Mouse (Mus musculus): ENCODE measurements around the gene Rdh11. TPM values are rescaled to one million over a fixed set of nuclear protein-coding genes. Genes with fewer than 3 reads are reported as not detected.

Rdh11 gene
- polyA plus RNA-seq, 1 experiment = 6.0 TPM

DNA sequence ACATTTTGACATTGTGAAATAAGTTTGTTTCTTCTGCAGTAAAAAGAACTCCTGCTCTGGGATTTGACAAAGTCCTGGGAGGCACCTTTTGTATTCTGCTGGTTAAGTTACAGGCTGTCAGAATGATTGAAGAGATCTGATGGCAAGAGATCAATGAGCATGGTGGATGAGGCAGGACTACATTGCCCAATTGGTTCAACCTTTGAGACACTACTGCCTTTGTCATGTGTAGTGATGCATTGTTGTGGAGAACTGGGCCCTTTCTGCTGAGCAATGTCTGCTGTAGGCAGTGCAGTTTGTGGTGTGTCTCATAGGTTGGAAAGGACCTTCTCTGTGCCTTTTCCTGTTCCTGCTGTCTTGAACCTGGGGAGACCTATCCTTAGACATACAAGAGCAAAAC is 50.7 kb downstream of the Rdh11 start:
- no peak for DNase-seq (ENCODE audit: low read depth in 1 of 2, low spot score in 2 of 2)
- TF ChIP-seq POLR2A (IDR thresholded peaks at IDR 0.05; ENCODE audit: low read depth, low read length) (no peak), CTCF (IDR thresholded peaks at IDR 0.05; ENCODE audit: extremely low read depth, insufficient read depth, insufficient read length, insufficient replicate concordance) (no peak)
- Histone ChIP-seq H3K36me3 (ENCODE audit: control insufficient read depth, insufficient read depth, low read length) (no peaks in the 10 kb centered on the region), H3K27me3 (ENCODE audit: control insufficient read depth, insufficient read depth, low read length) (no peaks in the 10 kb centered on the region), H3K4me1 (ENCODE audit: control insufficient read depth, insufficient read depth, insufficient read length) (no peaks in the 10 kb centered on the region), H3K4me3 (ENCODE audit: extremely low read depth, insufficient read depth, insufficient read length) (no peak overlapping the region), H3K27ac (ENCODE audit: insufficient read depth, low read length) (no peak overlapping the region)

DNA sequence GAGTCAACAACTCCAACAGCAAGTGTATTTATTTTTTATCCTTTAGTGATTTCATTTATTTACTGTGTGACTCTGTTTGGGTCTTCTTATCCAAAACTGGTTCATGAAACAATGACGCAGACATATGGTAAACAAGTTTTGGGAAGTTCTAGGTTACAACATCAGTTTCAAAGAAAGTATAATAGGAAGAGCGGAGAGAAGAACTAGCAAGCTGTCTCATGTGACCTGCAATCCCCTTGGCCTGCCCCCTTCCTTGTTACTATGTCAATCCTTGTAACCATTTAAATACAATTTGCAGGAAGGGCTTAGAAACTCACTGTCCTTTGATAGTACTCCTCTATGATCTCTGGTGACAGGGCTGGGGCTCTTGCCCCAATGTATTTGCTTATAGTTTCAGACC is 51.3 kb downstream of the Rdh11 start:
- TF ChIP-seq CTCF (IDR thresholded peaks at IDR 0.05; ENCODE audit: extremely low read depth, insufficient read depth, insufficient read length, insufficient replicate concordance) (no peak), POLR2A (IDR thresholded peaks at IDR 0.05; ENCODE audit: low read depth, low read length) (no peak)
- no peak for DNase-seq (ENCODE audit: low read depth in 1 of 2, low spot score in 2 of 2)
- Histone ChIP-seq H3K4me1 (ENCODE audit: control insufficient read depth, insufficient read depth, insufficient read length) (no peaks in the 10 kb centered on the region), H3K27ac (ENCODE audit: insufficient read depth, low read length) (no peak overlapping the region), H3K36me3 (ENCODE audit: control insufficient read depth, insufficient read depth, low read length) (no peaks in the 10 kb centered on the region), H3K27me3 (ENCODE audit: control insufficient read depth, insufficient read depth, low read length) (no peaks in the 10 kb centered on the region), H3K4me3 (ENCODE audit: extremely low read depth, insufficient read depth, insufficient read length) (no peak overlapping the region)
- 83% methylated on average over 2 of the region's 2 CpGs for WGBS

DNA sequence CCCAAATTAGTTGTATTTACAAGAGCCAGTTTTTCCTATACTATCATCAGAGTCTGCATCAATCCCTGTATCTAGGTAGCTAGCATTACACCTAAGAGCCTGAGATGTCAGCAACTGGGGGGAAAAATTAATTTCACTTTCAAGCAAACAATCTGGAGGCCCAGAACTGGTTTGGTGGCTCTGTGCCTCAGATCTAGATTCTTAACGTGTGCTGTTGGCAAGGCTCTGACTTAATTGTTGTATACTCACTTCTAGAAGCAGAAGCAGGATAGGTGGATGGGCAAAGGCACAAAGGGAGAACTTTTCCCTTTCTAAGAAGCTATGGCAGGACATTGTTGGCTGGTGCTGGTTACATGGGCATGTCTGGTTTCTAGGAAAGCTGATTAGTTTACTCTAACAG is 52.7 kb downstream of the Rdh11 start:
- no peak for DNase-seq (ENCODE audit: low read depth in 1 of 2, low spot score in 2 of 2)
- TF ChIP-seq POLR2A (IDR thresholded peaks at IDR 0.05; ENCODE audit: low read depth, low read length) (no peak), CTCF (IDR thresholded peaks at IDR 0.05; ENCODE audit: extremely low read depth, insufficient read depth, insufficient read length, insufficient replicate concordance) (no peak)
- Histone ChIP-seq H3K36me3 (ENCODE audit: control insufficient read depth, insufficient read depth, low read length) (no peaks in the 10 kb centered on the region), H3K27ac (ENCODE audit: insufficient read depth, low read length) (no peak overlapping the region), H3K4me3 (ENCODE audit: extremely low read depth, insufficient read depth, insufficient read length) (no peak overlapping the region), H3K27me3 (ENCODE audit: control insufficient read depth, insufficient read depth, low read length) (no peaks in the 10 kb centered on the region), H3K4me1 (ENCODE audit: control insufficient read depth, insufficient read depth, insufficient read length) (no peaks in the 10 kb centered on the region)
- 73% methylated on average over 1 of the region's 1 CpGs for WGBS

DNA sequence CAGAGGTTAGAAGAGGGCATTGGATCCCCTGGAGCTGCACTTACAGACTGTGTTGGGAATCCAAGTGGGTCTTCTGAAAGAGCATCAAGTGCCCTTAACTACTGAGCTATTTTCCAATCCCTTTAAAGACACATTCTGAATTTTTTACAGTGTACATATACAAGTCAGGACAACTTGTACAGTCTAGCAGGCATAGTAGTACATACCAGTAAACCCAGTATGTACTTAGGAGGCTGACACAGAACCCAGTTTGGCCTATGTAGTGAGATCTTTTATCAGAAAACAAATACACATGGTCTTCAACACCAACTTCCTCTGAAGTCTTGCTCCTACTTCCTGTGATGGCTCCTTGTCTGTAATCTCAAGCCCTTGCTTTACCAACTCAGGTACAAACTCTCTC is 53.1 kb downstream of the Rdh11 start:
- DNase-seq (ENCODE audit: low read depth in 1 of 2, low spot score in 2 of 2) = no peak
- TF ChIP-seq CTCF (IDR thresholded peaks at IDR 0.05; ENCODE audit: extremely low read depth, insufficient read depth, insufficient read length, insufficient replicate concordance) = no peak
- no peak for TF ChIP-seq POLR2A (IDR thresholded peaks at IDR 0.05; ENCODE audit: low read depth, low read length)
- Histone ChIP-seq H3K4me1 (ENCODE audit: control insufficient read depth, insufficient read depth, insufficient read length) (no peaks in the 10 kb centered on the region), H3K27ac (ENCODE audit: insufficient read depth, low read length) (no peak overlapping the region), H3K36me3 (ENCODE audit: control insufficient read depth, insufficient read depth, low read length) (no peaks in the 10 kb centered on the region), H3K27me3 (ENCODE audit: control insufficient read depth, insufficient read depth, low read length) (no peaks in the 10 kb centered on the region), H3K4me3 (ENCODE audit: extremely low read depth, insufficient read depth, insufficient read length) (no peak overlapping the region)

DNA sequence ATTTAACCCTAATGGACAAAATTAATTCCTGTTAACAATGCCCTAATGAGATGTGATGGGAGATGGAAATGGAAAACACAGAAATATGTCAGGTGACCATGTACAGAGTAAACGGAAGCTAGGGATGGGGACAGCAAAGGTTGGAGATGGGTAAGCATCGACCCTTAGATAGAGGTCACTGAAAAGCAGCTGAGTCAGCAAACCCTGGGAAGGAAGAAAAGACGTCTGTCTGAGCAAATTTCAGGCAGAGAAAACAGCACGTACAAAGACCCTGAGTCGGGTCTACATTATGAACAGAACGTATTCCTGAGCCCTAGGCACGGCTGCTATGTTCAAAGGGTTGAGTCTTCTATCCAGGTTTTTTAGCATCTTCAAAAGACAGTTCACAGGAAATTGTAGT is 55.1 kb downstream of the Rdh11 start:
- H3K4me1 ChIP-seq (ENCODE audit: control insufficient read depth, insufficient read depth, insufficient read length) = no peaks in the 10 kb centered on the region
- DNase-seq (ENCODE audit: low read depth in 1 of 2, low spot score in 2 of 2) = no peak
- no peak overlapping the region for H3K27ac ChIP-seq (ENCODE audit: insufficient read depth, low read length)
- TF ChIP-seq POLR2A (IDR thresholded peaks at IDR 0.05; ENCODE audit: low read depth, low read length) = no peak
- no peak for TF ChIP-seq CTCF (IDR thresholded peaks at IDR 0.05; ENCODE audit: extremely low read depth, insufficient read depth, insufficient read length, insufficient replicate concordance)
- H3K4me3 ChIP-seq (ENCODE audit: extremely low read depth, insufficient read depth, insufficient read length) = no peak overlapping the region
- H3K27me3 ChIP-seq (ENCODE audit: control insufficient read depth, insufficient read depth, low read length) = no peaks in the 10 kb centered on the region
- WGBS = 84% methylated on average over 7 of the region's 7 CpGs
- H3K36me3 ChIP-seq (ENCODE audit: control insufficient read depth, insufficient read depth, low read length) = no peaks in the 10 kb centered on the region

DNA sequence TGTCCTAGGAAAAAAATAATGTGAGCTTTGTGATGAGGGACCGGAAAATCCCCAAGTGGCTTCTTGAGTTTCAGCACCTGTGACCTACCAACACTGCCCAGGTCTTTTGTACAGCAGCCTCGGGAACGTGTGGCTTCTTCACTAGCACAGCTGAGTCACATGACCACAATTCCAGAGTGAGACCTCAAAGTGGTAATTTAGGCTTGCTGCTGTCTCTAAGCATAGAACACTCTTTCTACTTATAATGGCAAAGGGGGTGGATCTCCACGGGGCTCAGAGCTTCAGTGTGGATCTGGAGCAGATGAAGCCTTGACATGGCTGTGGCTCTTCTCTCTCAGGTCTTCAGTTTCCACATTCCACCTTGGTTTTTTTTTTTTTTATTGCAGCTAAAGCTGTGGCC is 57.0 kb downstream of the Rdh11 start:
- H3K27ac ChIP-seq (ENCODE audit: insufficient read depth, low read length) = no peak overlapping the region
- WGBS = 42% methylated on average over 4 of the region's 4 CpGs
- no peak for DNase-seq (ENCODE audit: low read depth in 1 of 2, low spot score in 2 of 2)

DNA sequence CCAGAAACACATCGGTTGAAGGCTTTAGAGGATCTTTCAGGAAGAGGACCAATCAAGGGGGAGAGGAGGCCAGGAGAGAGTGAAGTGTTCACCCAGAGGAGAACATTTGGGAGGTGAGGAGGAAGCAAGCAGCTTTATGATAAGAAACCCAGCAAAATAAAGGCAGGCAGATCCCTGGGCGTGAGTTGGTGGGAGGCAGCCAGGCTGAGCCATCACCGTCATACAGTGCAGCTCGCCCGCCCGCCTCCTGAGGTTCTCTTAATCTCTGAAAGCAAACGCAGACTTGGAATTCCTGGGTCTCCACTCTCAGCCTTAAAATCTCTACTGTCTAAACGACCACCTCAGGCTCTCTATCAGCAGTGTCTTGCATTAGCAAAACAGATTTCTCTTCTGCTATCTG is 57.4 kb downstream of the Rdh11 start:
- Histone ChIP-seq H3K27ac (ENCODE audit: insufficient read depth, low read length) (no peak overlapping the region), H3K4me1 (ENCODE audit: control insufficient read depth, insufficient read depth, insufficient read length) (peaks cover 6% of the 10 kb centered on the region; the same call in 1 of the 2 replicates), H3K4me3 (ENCODE audit: extremely low read depth, insufficient read depth, insufficient read length) (no peak overlapping the region), H3K36me3 (ENCODE audit: control insufficient read depth, insufficient read depth, low read length) (no peaks in the 10 kb centered on the region), H3K27me3 (ENCODE audit: control insufficient read depth, insufficient read depth, low read length) (peaks cover 12% of the 10 kb centered on the region)
- WGBS = 55% methylated on average over 8 of the region's 8 CpGs
- no peak for DNase-seq (ENCODE audit: low read depth in 1 of 2, low spot score in 2 of 2)
- no peak for TF ChIP-seq CTCF (IDR thresholded peaks at IDR 0.05; ENCODE audit: extremely low read depth, insufficient read depth, insufficient read length, insufficient replicate concordance)
- no peak for TF ChIP-seq POLR2A (IDR thresholded peaks at IDR 0.05; ENCODE audit: low read depth, low read length)

More for the DNA sequence above, 57.0 kb downstream of the Rdh11 start:
- TF ChIP-seq CTCF (IDR thresholded peaks at IDR 0.05; ENCODE audit: extremely low read depth, insufficient read depth, insufficient read length, insufficient replicate concordance) (no peak), POLR2A (IDR thresholded peaks at IDR 0.05; ENCODE audit: low read depth, low read length) (no peak)
- Histone ChIP-seq H3K36me3 (ENCODE audit: control insufficient read depth, insufficient read depth, low read length) (no peaks in the 10 kb centered on the region), H3K4me3 (ENCODE audit: extremely low read depth, insufficient read depth, insufficient read length) (no peak overlapping the region), H3K4me1 (ENCODE audit: control insufficient read depth, insufficient read depth, insufficient read length) (peaks cover 6% of the 10 kb centered on the region; the same call in 1 of the 2 replicates), H3K27me3 (ENCODE audit: control insufficient read depth, insufficient read depth, low read length) (peaks cover 12% of the 10 kb centered on the region)
